Mouse (Mus musculus): ENCODE measurements around the gene Dnlz. TPM values are rescaled to one million over a fixed set of nuclear protein-coding genes. Genes with fewer than 3 reads are reported as not detected.

Dnlz gene
- polyA plus RNA-seq, 1 experiment, result 6.2 TPM

DNA sequence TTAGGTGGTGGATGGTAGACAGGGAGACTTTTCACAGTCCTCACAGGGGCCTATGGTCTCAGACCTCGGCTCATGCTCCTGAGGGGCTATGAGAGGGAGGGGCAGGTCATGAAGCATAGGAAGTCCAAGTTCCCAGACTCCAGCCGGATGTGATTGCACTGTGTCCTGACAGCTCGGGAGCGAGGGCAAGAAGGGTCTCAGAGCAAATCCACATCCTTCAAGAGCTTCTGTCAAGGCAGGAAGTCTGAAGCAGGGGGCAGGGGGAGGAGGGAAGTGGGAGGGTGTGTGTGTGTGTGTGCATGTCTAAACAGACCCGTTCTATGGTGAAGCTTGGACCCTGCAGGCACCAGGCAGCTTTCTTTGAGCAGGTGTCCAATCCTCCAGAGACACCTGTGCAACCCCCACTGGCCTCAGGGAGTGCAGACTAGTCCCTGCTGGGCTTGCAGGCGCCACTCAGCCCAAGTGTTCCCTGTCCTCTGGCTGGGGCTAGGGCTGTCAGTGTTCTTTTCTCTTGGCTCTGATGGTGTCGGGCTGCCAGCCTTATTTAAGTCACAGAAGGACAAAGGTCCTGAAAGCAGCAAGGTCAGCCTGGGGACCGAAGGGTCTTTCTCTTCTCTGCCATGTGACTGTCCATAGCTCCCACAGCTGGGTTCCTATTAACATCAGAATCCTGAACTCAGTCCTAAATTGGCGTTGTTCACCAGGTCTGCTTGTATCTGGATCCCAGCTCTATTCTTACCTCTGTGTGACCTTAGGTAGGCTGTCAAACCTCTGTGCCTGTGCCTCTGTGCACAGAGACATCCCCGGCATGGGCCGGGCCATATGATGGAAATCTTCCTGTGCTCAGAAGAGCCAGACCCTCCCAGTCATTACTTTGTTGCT lies 9.1 kb downstream of the Dnlz start:
- Histone ChIP-seq H3K4me3 (ENCODE audit: control insufficient read depth, low read depth, low read length) (no peak overlapping the region), H3K27me3 (ENCODE audit: control insufficient read depth, insufficient read depth, low read length) (no peaks in the 10 kb centered on the region), H3K27ac (ENCODE audit: control insufficient read depth, insufficient read depth, low read depth, low read length) (no peak overlapping the region), H3K4me1 (ENCODE audit: control insufficient read depth, insufficient read depth, low read length) (peaks cover 4% of the 10 kb centered on the region; the same call in 1 of the 2 replicates), H3K36me3 (ENCODE audit: control insufficient read depth, insufficient read depth, low read length) (no peaks in the 10 kb centered on the region)
- no peak for TF ChIP-seq CTCF (IDR thresholded peaks at IDR 0.05; ENCODE audit: control insufficient read depth, insufficient read depth, insufficient replicate concordance, low read depth, low read length)
- TF ChIP-seq POLR2A (IDR thresholded peaks at IDR 0.05; ENCODE audit: control insufficient read depth, low read depth, low read length), result no peak

DNA sequence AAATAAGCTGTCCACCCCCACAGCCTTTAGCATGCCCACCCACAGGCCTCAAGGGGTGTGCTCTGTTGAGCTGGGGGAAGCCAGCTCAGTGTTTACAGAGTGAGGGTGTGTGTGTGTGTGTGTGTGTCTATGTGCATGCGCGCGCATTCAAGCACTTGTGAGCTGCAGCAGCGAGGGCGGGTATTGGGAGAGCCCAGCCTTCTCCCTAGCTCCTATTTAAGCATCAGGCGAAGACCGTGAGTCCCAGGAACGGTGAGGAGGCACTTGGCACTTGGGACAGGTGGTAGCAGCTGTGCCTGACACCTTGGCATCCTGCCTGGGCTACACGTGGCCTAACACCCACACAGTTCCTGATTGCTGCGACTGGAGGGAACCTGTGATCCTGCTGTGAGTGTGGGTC lies 9.9 kb downstream of the Dnlz start:
- Histone ChIP-seq H3K4me3 (ENCODE audit: control insufficient read depth, low read depth, low read length) (no peak overlapping the region), H3K27ac (ENCODE audit: control insufficient read depth, insufficient read depth, low read depth, low read length) (no peak overlapping the region), H3K36me3 (ENCODE audit: control insufficient read depth, insufficient read depth, low read length) (no peaks in the 10 kb centered on the region), H3K27me3 (ENCODE audit: control insufficient read depth, insufficient read depth, low read length) (no peaks in the 10 kb centered on the region), H3K4me1 (ENCODE audit: control insufficient read depth, insufficient read depth, low read length) (peaks cover 4% of the 10 kb centered on the region; the same call in 1 of the 2 replicates)
- no peak for TF ChIP-seq CTCF (IDR thresholded peaks at IDR 0.05; ENCODE audit: control insufficient read depth, insufficient read depth, insufficient replicate concordance, low read depth, low read length)
- no peak for TF ChIP-seq POLR2A (IDR thresholded peaks at IDR 0.05; ENCODE audit: control insufficient read depth, low read depth, low read length)

DNA sequence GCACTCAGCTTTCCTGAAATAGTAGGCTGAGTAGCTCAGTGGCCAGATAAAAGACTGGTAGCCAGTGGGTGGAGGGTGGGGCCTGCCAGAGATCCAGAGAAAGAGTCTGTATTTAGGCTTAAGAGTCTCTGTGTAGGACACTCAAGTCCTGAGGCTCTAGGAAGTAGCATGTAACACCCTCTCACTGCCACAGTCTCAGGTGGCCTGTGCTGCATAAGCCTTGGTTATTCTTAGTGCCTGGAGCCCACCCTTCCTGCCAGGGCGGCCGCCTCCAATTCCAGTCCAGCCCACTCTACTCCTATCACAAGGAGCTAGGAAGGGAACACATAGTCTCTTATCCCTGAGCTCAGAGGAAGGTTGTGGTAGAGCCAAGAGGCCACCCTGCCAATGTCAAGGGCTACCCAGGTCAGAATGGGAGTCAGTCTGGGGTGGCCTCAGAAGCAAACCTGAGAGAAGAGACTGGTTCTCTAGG lies 10.4 kb downstream of the Dnlz start:
- no peak overlapping the region for H3K4me3 ChIP-seq (ENCODE audit: control insufficient read depth, low read depth, low read length)
- H3K36me3 ChIP-seq (ENCODE audit: control insufficient read depth, insufficient read depth, low read length), result no peaks in the 10 kb centered on the region
- H3K4me1 ChIP-seq (ENCODE audit: control insufficient read depth, insufficient read depth, low read length), result peaks cover 4% of the 10 kb centered on the region; the same call in 1 of the 2 replicates
- TF ChIP-seq CTCF (IDR thresholded peaks at IDR 0.05; ENCODE audit: control insufficient read depth, insufficient read depth, insufficient replicate concordance, low read depth, low read length) (no peak), POLR2A (IDR thresholded peaks at IDR 0.05; ENCODE audit: control insufficient read depth, low read depth, low read length) (no peak)
- no peaks in the 10 kb centered on the region for H3K27me3 ChIP-seq (ENCODE audit: control insufficient read depth, insufficient read depth, low read length)
- no peak overlapping the region for H3K27ac ChIP-seq (ENCODE audit: control insufficient read depth, insufficient read depth, low read depth, low read length)

DNA sequence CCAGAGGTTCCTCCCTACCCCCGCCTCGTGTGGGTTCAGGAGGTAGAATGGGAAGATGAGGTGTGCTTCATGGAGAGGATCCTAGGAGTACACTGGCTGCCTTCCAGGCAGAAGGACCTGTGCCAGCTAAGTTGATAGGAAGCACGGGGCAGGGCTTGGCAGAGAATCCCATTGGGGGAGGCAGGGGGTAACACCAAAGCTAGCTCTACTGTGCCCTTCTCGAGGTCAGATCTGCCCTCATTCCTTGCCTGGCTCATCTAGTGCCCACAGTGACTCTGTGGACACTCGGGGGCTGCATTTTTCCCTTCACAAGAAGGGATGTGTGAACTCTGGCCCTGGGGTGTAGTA lies 12.7 kb downstream of the Dnlz start:
- no peak overlapping the region for H3K27ac ChIP-seq (ENCODE audit: control insufficient read depth, insufficient read depth, low read depth, low read length)
- TF ChIP-seq POLR2A (IDR thresholded peaks at IDR 0.05; ENCODE audit: control insufficient read depth, low read depth, low read length) (no peak), CTCF (IDR thresholded peaks at IDR 0.05; ENCODE audit: control insufficient read depth, insufficient read depth, insufficient replicate concordance, low read depth, low read length) (no peak)
- H3K4me1 ChIP-seq (ENCODE audit: control insufficient read depth, insufficient read depth, low read length), result peaks cover 4% of the 10 kb centered on the region; the same call in 1 of the 2 replicates
- H3K27me3 ChIP-seq (ENCODE audit: control insufficient read depth, insufficient read depth, low read length), result no peaks in the 10 kb centered on the region
- no peaks in the 10 kb centered on the region for H3K36me3 ChIP-seq (ENCODE audit: control insufficient read depth, insufficient read depth, low read length)
- H3K4me3 ChIP-seq (ENCODE audit: control insufficient read depth, low read depth, low read length), result no peak overlapping the region

DNA sequence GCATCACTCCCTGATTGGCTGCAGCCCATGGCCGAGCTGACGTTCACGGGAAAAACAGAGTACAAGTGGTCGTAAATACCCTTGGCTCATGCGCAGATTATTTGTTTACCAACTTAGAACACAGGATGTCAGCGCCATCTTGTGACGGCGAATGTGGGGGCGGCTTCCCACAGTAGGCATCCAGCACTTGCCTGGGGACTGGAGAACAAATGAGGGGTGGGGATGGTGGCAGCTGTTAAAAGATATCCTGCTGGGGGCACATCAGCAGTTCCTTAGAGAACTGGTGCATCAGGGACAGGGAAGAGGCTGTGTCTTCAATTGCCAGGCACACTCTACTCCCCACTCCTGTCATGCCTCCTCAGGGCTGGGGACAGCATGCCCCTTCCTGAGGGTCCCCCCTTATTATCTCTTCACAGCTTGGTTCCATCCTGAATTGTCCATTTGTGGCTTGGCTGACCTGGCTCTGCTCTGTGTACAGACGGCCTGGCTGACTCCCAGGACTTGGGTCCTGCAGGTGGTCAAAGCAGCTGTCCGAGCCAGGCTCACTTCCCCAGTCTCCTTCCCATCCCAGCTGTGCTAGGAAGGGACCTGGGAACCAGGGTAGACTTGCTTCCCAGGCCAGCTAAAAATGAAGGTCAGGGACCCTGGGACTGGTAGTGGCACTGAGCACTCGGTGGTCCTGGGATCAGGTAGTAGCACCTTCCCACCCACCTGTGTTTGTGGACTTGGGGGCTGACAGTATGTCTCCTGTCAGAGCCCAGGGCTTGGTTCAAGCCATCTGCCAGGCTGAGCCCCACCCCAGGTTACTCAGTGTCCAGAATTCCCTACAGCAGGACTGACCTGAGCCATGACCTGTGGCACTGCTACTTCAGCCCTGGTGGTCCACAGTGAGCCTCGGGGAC lies 13.4 kb downstream of the Dnlz start:
- no peak overlapping the region for H3K27ac ChIP-seq (ENCODE audit: control insufficient read depth, insufficient read depth, low read depth, low read length)
- TF ChIP-seq POLR2A (IDR thresholded peaks at IDR 0.05; ENCODE audit: control insufficient read depth, low read depth, low read length), result no peak
- TF ChIP-seq CTCF (IDR thresholded peaks at IDR 0.05; ENCODE audit: control insufficient read depth, insufficient read depth, insufficient replicate concordance, low read depth, low read length), result no peak
- no peaks in the 10 kb centered on the region for H3K27me3 ChIP-seq (ENCODE audit: control insufficient read depth, insufficient read depth, low read length)
- peaks cover 4% of the 10 kb centered on the region; the same call in 1 of the 2 replicates for H3K4me1 ChIP-seq (ENCODE audit: control insufficient read depth, insufficient read depth, low read length)
- H3K4me3 ChIP-seq (ENCODE audit: control insufficient read depth, low read depth, low read length), result no peak overlapping the region
- no peaks in the 10 kb centered on the region for H3K36me3 ChIP-seq (ENCODE audit: control insufficient read depth, insufficient read depth, low read length)

DNA sequence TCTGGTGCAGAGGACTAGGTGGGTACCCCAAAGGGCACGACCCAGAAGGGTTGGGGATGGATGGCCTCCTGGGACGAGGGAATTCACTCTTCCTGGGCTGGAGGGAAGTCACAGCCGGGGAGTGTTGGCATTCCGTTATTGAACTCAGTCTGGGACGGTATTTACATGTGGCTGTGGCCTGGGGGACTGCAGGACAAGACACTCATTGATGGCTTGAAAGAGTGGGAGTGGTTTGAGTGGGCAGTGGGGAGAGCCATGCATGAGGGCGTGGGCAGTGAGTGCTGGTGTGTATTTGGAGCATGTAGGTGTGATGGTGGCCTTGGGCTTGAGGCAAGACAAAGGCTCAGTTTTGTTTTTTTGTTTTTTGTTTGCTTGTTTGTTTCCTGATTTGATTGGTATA lies 21.2 kb downstream of the Dnlz start:
- Histone ChIP-seq H3K36me3 (ENCODE audit: control insufficient read depth, insufficient read depth, low read length) (no peaks in the 10 kb centered on the region), H3K4me3 (ENCODE audit: control insufficient read depth, low read depth, low read length) (no peak overlapping the region), H3K27me3 (ENCODE audit: control insufficient read depth, insufficient read depth, low read length) (no peaks in the 10 kb centered on the region), H3K27ac (ENCODE audit: control insufficient read depth, insufficient read depth, low read depth, low read length) (no peak overlapping the region), H3K4me1 (ENCODE audit: control insufficient read depth, insufficient read depth, low read length) (peaks cover 5% of the 10 kb centered on the region)
- TF ChIP-seq POLR2A (IDR thresholded peaks at IDR 0.05; ENCODE audit: control insufficient read depth, low read depth, low read length) (no peak), CTCF (IDR thresholded peaks at IDR 0.05; ENCODE audit: control insufficient read depth, insufficient read depth, insufficient replicate concordance, low read depth, low read length) (0 out of 2 replicates have a peak, but pooled peaks have one; percentile 6)

DNA sequence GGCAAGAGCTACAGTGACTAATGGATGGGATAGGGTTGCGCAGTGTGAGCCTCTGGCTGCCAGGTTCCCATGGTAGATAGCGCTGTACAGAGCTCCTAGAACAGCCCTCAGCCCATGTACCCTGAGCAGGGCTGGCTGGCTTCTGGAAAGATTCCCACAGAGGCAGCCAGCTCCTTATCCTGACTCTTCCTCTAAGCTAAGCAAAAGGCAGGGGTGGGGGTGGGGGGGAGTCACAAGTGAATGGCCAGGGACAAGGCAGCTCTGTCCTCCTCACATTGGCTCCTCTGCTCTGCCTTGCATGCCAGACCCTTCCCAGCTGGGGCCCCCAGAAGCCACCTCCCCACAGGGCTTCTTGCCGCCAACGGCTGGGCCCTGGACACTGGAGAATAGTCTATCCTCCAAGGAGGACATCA lies 21.8 kb downstream of the Dnlz start:
- H3K27ac ChIP-seq (ENCODE audit: control insufficient read depth, insufficient read depth, low read depth, low read length), result no peak overlapping the region
- no peak overlapping the region for H3K4me3 ChIP-seq (ENCODE audit: control insufficient read depth, low read depth, low read length)
- H3K4me1 ChIP-seq (ENCODE audit: control insufficient read depth, insufficient read depth, low read length), result peaks cover 7% of the 10 kb centered on the region
- TF ChIP-seq POLR2A (IDR thresholded peaks at IDR 0.05; ENCODE audit: control insufficient read depth, low read depth, low read length) (no peak), CTCF (IDR thresholded peaks at IDR 0.05; ENCODE audit: control insufficient read depth, insufficient read depth, insufficient replicate concordance, low read depth, low read length) (no peak)
- H3K27me3 ChIP-seq (ENCODE audit: control insufficient read depth, insufficient read depth, low read length), result no peaks in the 10 kb centered on the region
- H3K36me3 ChIP-seq (ENCODE audit: control insufficient read depth, insufficient read depth, low read length), result no peaks in the 10 kb centered on the region
